Mouse (Mus musculus) ES-E14 (cell line): ENCODE measurements at regions not wholly inside any gene's neighbourhood (a gene's known extent, or its start where the extent isn't known, plus 50 kb on each side); places are given as distances from the start of the nearest gene placed in this dataset.

Experiments
- CHD2 ChIP-seq: IDR thresholded peaks from 2 replicates; pipeline ENCODE4 v1.6.1; 2014; ENCODE audit warnings: mild to moderate bottlenecking, low read depth, low read length, inconsistent platforms
- MAFK ChIP-seq: IDR thresholded peaks from 2 replicates; pipeline ENCODE4 v1.6.1; 2014; ENCODE audit warnings: mild to moderate bottlenecking, low read depth, low read length, inconsistent platforms; ENCODE audit not compliant: insufficient read depth
- ZC3H11A ChIP-seq: IDR thresholded peaks from 2 replicates; pipeline ENCODE4 v1.6.1; 2012; ENCODE audit warnings: low read depth, mild to moderate bottlenecking, inconsistent platforms, low read length, borderline replicate concordance

DNA sequence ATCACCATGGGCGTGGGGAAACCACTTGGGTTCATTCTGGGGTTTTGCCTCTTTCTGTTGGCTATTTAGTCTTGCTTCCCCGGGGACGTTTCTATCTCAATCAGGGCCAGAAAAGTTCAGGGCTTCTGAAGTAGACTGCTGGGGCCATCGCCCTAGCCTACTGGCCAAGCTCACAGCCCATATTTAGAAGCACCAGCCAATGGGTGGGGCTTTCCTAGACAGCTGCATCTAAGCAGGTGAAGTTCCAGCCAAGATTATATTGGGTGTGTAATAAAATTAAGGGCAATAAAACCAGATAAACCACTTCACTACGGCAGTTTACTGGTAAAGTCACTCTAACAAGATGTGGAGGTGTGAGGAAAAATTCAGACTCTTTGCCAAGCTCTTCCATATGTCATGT lies 496.5 kb downstream of the Zfp704 start:
- TF ChIP-seq ZC3H11A (no peak), CHD2 (no peak), MAFK (no peak)
